Mouse (Mus musculus) spleen, postnatal 10 days (tissue): ENCODE measurements at regions not wholly inside any gene's neighbourhood (a gene's known extent, or its start where the extent isn't known, plus 50 kb on each side); places are given as distances from the start of the nearest gene placed in this dataset.

Experiments used
- DNase-seq, 2 experiments: peaks; one replicate each; pipeline ENCODE4 v3.0.0; 2021 to 2022; ENCODE audit warnings: low spot score in 2 of 2

- DNase-seq, result no peak
These were observed 1338.0 kb downstream of the Slc22a22 start for GRCm38 (mm10) chr15:56139451-56139850.

- DNase-seq, result no peak
These were observed 1340.9 kb downstream of the Slc22a22 start for GRCm38 (mm10) chr15:56136420-56136970.

- no peak for DNase-seq
These were observed 1349.4 kb downstream of the Slc22a22 start for GRCm38 (mm10) chr15:56128029-56128428.

- no peak for DNase-seq
These were observed 1357.9 kb downstream of the Slc22a22 start for GRCm38 (mm10) chr15:56119287-56120065.

GRCm38 (mm10) chr15:56108313-56108712, 1369.1 kb downstream of the Slc22a22 start:
- no peak for DNase-seq

- DNase-seq, result no peak
These were observed 1369.7 kb downstream of the Slc22a22 start for GRCm38 (mm10) chr15:56107719-56108118.

GRCm38 (mm10) chr15:56100133-56100735, 1377.2 kb downstream of the Slc22a22 start:
- DNase-seq, result no peak

GRCm38 (mm10) chr15:56077838-56078567, 1399.4 kb downstream of the Slc22a22 start:
- no peak for DNase-seq

- no peak for DNase-seq
These were observed 1400.3 kb downstream of the Slc22a22 start for GRCm38 (mm10) chr15:56077081-56077480.

GRCm38 (mm10) chr15:56076680-56077079, 1400.7 kb downstream of the Slc22a22 start:
- no peak for DNase-seq

- no peak for DNase-seq
These were observed 1407.9 kb downstream of the Slc22a22 start for GRCm38 (mm10) chr15:56069511-56069910.

- no peak for DNase-seq
These were observed 1410.2 kb downstream of the Slc22a22 start for GRCm38 (mm10) chr15:56067214-56067613.

- no peak for DNase-seq
These were observed 1410.9 kb downstream of the Slc22a22 start for GRCm38 (mm10) chr15:56066540-56066939.

GRCm38 (mm10) chr15:56065872-56066534, 1411.4 kb downstream of the Slc22a22 start:
- DNase-seq, result no peak

GRCm38 (mm10) chr15:56062576-56062975, 1414.8 kb downstream of the Slc22a22 start:
- DNase-seq, result no peak

GRCm38 (mm10) chr15:56061326-56061725, 1416.1 kb downstream of the Slc22a22 start:
- no peak for DNase-seq

- no peak for DNase-seq
These were observed 1426.7 kb downstream of the Slc22a22 start for GRCm38 (mm10) chr15:56050716-56051115.

- no peak for DNase-seq
These were observed 1429.6 kb downstream of the Slc22a22 start for GRCm38 (mm10) chr15:56047832-56048231.

- DNase-seq, result peak; percentile 26 to 68
These were observed 1430.5 kb downstream of the Slc22a22 start for GRCm38 (mm10) chr15:56046679-56047532.

GRCm38 (mm10) chr15:56045510-56046245, 1431.7 kb downstream of the Slc22a22 start:
- DNase-seq, result no peak
